Mouse (Mus musculus): Measurements from ENCODE around the gene Adam11.

The Adam11 gene

DNA sequence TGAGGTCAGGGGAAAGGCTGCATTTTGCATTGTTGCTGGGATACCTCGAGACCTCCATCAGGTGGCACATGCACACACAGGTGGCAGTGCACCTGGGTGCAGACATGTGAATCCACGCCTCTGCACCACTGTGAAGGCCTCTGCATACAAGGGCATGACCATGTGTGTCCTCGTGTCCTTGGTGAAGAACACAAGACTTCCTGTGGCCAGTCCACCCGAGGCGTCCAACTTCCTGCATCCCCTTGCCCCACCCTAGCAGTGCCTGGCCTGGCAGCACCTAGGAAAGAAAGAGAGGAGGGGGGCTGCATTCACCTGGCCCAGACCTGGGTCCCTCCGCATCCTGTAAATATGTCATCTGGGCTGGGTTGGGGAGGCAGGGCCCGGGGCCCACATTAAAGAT, 18.6 kb downstream of the Adam11 start:
- no peak for DNase-seq

DNA sequence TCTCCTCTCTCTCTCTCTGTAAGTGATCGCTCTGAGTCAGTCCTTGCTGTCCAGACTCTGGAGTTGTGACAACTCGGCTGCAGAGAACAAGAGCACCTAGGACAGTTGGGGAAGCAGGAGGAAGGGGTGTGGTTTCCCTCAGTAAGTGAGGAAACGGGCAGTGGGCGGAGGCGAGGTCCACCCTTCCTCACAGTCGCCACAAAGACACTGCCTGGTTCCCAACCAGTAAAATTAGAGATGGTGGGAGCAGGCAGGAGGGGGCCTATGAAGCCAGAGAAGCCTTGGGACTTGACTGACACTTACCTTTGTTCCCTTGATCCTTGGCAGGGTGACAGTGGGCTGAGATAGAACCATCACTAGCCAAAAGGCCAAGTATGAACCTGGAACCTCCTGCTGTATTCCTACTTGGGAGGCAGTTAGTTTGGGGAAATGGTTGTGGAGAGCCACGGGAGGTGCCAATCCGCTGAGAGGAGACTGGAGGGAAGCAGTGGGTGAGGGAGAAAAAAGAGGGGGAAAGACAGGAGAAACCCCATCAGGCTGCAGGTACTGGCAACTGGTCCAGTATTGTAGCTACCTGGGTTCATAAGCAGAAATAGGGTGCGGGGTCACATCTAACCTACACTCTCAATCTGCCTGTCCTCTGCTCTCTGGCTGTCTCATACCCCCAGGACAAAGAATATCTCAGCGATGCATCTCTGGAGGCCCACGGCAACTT, 19.2 kb downstream of the Adam11 start:
- DNase-seq: peak; percentile 73

DNA sequence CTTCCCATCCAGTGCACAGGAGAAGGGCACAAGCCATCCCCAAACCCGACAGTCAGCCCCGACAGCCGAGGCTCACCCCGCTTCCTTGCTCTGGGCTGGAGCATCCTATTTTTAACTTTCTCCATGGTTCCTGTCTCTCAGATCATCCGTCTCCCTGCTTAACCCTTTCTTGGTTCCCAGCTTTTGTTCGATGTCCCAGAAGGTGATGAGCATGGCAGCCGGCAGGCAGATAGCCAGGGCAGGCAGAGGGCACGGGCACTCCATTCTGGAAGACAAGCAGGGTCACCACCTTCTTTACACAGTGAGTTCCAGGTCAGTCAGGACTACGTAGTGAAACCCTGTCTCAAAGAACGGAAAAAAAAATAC, 19.7 kb downstream of the Adam11 start:
- no peak for DNase-seq

DNA sequence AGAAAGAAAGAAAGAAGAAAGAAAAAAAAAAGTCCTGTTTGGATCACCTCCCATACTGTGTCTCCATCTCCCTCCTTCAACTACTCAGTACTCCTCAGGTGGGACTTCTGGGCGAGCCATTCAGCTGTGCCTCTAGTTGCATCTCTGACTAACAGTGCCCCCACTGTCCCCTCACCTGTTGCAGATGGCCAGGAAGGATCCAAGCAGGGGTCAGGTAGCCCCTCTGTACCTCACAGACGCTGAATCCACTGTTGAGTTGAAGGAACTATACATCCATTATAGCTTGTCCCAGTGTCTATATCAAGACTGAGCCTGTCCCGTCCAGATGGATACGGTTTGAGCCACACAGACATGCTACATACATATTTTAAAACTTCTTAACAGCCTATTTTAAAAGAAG, 20.3 kb downstream of the Adam11 start:
- DNase-seq: no peak

DNA sequence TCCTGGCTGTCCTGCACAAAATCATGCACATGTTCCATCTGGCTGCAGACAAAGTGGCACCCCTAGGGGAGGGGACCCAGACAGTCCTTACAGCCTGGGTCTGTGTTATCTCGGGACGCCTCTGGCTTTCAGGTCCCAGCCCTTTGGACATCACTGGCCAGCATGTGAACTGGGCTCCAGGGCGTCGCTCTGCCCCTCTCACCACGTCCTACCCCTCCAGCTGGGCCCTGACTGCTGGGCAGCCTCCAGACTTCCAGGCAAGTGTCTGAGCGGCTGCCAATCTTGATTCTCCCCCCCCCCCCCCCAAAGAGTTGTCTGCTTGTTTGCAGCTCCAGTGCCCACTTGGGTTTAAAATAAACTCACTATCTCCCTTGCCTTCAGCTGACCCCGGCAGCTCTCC, 22.2 kb downstream of the Adam11 start:
- no peak for DNase-seq

DNA sequence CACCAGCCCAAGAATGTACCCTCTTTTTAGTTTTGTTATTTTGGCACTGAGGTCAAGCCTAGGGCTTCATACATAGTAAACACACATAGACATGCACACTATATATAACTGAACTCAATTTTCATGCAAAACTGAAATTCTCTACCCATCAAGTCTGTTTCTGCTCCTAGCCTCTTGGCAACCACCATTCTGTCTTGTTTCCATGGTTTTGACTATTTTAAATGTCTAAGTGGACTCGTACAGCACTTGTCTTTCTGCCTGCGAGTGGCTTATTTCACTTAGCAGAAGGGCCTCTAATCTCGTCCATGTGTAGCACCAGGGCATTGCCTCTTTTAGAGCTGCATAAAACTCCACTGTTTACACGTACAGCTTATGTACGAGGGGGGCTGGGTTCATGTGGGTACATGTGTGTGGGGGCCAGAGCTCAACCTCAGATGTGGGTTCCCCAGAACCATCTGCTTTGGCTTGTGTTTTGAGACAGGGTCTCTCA, 26.5 kb downstream of the Adam11 start:
- no peak for DNase-seq

DNA sequence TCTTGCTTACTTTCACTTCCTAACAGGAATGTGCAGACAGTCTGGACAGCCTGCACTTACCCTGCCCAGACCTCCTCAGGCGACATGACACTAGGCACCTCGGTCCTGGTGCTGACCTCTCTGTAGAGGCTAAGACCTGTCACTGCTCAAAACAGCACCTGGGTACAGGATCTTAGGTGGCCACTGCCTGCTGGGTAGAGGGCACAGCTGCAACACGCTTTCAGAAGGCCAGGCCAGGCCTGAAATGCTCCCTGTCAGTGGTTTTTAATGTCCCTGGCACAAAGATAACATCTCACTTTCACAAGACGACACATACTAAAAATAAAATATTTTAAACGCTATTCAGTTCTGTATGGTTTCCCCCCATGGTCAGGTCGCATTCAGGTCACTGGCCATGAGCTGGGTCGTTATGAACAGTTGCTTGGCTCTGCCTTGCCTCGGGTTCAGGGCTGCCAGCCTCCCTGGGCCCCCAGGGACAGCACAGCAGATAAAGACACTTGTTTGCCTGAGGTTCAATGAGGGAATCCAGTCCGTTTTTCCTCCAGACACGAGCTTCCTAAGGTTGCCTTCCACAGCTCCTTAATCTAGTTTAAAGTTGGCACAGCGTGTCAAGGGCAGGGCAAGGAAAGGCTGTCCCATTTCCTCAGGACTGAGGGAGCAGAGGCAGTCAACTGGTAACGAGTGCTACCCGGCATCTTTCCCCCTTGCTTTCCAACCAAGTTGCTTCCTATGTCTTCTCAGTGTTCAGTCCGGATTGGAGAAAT, 30.6 kb downstream of the Adam11 start:
- no peak for DNase-seq

DNA sequence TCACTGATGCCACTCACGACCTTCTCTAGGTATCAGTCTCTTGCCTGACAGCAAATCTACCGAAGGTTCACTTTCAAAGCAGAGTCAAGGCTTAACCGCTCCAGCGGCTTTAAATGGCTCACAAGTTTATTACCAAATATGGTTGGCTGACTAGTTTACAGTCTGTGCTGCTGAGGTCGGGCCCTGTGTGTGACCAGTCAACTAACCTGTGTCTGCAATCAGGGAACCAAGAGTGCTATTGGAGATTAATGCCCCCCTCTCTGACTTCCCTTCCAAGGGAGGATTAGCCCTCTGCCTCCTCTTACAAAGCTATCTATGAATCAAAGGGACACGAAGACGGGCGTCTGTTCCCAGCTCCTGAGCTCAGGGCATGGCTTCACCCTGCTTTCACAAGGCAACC, 32.9 kb downstream of the Adam11 start:
- no peak for DNase-seq

DNA sequence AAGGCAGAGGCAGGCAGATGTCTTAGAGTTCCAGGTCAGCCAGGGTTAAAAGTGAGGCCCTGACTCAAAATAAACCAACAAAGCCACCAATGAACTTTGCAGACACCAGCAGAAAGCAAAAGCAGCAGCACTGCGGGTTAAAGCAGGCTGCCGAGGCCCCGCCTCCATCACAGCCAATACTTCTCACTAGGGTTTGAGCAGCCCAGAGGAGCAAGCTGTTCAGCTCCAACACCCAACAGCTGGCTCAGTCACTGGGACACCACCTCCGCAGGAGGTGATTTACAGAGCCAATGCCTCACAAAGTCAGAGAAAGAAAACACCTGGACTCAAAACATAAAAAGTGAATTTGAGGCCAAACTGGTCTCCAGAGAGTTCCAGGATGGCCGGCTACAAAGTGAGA, 42.2 kb downstream of the Adam11 start:
- DNase-seq: no peak

DNA sequence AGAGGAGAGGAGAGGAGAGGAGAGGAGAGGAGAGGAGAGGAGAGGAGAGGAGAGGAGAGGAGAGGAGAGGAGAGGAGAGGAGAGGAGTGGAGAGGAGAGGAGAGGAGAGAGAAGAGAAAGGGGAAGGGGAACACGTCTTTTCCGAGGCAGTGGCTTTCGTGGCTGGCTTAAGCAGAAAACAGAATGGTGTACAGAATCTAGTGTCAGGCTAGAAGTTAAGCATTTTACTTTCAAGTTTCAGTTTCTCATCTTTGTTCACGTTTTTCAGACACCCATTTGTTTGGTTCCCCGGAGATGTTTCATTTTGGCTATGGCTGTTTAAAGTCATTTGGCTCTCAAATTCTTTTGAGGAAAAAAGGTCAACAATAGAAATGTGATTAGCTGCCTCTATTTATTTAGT, 47.0 kb downstream of the Adam11 start:
- DNase-seq: no peak

DNA sequence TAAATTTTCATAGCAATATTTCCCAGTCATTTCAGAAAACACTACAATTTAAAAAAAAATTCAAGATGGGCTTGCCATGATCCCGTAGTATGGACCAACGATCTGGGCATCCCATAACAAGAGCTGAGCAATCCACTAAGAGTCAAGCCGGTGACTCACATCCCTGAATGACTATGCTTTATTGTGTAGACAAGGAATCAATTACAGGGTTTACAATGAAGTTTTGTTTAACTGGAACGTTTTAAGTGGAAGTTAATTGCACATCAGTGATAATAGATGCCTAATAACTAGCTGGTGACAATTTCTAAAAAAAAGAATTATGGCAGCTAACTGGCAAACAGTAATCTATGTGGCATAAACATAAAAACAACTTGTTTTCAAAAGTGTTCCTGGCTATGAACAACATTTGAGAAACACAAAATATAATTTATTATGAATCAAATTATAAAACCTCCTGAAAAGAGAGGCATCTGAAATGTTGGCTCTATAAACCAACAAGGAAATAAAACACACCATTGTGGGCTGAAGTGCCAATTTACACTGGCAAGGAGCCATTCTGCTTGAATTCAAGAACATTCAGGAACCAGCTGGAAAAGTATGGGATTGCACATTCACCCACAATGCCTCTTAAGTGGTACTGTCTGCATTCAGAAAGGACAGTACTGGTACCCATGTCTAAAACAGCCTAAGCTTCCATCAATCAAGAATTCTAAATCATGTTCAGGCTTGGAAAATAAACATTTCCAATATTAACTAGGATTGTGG, 49.7 kb downstream of the Adam11 start:
- DNase-seq: no peak

DNA sequence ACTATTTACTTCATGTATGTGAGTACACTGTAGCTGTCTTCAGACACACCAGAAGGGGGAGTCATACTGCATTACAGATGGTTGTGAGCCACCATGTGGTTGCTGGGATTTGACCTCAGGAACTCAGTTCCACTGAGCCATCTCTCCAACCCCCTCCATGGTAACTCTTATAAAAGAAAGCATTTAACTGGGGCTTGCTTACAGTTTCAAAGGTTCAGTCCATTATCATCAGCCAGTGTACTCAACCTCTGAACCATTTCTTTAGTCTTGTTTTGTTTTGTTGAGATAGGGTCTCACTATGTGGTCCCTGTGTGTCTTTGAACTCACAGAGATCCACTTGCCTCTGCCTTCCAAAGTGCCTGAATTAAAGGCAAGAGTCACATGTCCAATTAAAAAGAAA, 53.6 kb downstream of the Adam11 start:
- DNase-seq: no peak

DNA sequence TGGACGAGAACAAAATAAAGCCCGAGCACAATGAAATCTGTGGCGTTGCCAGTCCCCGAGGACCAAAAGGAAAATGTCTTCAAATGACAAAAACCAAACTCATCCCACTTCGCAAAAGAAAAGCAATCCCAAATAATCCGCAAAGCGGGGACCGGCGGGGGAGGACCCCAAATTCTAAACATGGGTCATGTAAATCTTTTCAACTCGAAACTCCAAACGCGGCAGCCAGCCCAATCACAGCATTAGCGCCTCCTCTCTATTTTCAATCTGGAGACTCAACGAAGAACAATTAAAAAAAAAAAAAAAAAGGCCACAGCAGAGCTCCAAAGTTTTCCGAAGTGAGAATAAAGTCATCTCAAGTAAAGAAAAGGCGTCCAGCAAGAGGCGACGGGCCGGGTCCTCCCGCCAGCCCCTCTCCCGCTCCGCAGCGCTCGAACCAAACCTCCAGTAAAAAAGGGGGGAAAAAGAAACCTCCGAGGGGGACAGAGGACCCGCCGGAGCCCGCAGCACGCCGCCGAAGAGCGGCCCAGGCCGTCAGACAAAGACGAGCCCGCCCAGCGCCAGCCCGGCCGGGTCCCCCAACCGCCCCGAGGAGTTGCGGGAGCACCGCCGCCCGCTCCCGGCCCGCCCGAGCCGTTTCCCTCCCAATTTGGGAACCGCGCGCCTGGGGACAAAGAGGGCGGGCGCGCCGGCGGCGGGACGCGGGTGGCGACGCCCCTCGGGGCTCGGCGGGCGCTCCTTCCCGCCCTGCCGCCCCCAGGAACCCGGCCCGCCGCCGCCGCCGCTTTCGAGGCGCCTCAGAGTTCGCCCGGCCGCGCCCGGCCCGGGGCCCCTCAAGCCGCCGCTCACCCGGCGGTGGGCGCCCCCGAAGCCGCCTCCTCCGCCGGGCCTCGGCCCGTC, 57.1 kb downstream of the Adam11 start:
- DNase-seq: peak; percentile 44

DNA sequence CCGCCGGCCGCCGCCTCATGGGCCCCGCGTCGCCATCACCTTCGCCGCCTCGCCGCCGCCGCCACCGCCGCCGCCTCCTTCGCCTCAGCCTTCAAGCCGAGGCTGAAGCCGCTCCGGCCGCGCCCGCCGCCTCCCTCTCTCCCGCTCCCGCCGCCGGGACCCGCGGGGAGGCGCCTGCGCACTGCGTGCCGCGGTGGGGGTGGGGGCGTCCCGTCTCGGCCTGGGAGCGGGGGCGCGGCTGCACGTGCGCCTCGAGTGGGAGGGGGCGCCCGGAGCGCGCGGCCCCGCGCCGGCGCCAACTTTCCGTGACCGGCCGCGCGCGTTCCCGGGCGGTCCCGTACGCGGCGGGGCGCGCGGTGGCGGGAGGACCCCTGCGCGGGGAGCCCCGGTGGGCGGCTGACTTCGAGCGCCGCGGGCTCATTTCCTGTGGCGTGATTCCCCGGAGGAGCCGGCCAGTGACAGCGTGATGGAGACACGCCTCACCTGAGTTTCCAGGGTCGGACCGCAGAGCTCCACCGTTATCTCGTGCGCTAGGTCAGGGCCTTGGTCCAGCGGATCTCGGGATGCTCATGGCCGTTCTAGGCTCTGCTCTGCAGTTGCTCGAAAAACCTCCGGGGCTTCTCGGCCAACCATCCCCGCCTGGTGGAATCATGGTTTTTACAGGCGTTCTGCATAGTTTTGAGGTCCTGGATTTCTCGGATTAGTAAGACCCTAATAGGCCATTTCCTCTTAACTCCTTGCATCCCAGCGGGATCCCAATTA, 58.0 kb downstream of the Adam11 start, which contains the start of gene Gjc1:
Gene Gjc1 (minus strand): TSS at position 680 of the 762 bp plus-strand sequence.
- DNase-seq: peak; percentile 79

DNA sequence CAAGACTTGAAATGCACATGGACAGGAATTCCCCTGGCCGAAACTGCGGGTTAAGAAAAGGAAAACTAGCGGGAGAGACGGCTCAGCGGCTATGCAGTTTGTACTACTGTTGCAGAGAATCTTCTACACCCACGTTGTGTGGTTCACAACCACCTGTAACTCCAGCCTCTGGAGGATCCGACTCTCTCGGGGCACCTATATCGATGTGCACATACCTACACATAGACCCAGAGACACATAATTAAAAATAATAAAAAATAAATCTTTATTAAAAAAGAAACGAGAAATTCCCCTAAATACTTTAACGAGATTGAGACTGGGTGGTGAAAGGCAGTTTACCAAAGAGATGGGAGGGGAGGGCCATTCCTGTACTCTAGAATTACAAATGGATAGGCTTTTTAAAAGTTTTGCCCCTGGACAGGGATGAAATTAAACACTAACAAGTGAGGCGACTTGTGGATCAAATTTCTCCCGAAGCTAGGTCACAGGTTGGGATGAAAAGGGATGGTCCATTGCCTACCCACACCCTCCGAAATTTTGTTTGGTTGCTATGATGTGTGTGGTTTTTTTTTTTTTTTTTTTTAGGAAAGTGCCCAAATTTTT, 58.6 kb downstream of the Adam11 start:
- DNase-seq: no peak

DNA sequence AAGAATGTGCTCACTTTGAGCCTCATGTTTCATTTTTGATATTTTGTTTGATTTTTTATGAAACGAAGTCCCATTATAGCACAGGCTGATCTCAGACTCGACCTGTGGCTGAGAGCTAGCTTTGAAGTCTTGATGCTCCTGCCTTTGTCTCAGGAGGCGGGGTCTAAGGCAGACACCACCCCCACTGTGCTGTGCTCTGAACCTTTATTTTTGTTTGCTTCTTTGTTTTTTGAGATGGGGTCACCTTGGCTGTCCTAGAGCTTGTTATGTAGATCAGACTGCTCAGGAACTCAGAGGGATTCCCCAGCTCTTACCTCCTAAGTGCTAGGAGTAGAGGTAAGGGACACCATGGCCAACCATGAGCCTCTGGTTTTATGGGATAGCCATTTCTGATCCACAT, 59.2 kb downstream of the Adam11 start:
- no peak for DNase-seq

DNA sequence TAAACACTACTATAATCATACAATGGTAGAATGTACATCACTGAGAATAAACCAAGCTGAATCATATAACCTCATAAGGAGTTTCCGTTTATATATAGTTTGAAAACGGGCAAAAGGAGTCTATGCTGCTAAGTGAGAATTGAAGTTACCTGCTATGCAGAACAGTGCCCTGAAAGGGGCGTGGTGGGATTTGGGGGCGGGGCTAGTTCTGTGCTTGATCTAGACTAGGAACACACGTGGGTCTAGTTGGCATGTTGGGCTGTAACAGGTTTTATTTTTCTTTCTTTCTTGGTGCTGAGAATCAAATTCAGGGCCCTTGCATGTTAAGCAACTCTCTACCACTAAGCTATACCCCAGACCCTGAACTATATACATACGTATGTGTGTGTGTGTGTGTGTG, 60.0 kb downstream of the Adam11 start:
- DNase-seq: no peak

DNA sequence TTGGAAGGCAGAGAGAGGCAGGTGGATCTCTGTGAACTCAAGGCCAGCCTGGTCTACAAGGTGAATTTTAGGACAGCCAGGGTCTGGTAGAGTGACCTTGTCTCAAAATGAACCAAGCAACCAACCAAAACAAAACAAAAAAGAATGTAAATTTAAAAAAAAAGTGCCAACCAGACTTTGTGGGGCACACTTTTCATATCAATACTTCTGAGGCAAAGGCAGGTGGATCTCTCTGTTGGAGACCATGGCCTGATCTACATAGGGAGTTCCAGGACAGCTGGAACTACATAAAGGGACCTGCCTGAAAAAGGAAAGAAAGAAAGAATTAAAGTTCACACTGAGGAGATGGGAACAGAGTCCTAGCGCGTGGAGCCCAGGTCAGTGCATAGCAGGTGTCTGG, 65.2 kb downstream of the Adam11 start:
- DNase-seq: no peak

DNA sequence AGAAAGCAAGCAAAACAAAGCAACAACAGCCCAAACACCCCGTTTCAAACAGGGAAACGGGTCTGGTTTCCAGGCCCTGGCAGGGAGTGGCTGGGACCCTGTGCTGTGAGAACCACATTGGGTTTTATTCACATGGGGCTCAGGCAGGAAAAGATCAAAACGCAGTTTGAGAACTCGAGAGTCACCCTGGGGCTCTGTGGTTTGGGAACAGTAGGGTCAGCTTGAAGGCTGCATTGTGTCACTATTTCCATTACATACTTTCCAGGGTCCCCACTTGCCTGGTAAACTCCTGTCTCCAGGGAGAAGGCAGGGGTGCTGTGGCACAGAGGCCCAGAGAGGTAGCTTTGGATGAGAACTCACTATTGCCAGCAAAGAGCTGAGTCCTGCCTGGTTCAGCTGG, 65.9 kb downstream of the Adam11 start:
- DNase-seq: no peak

Data from kidney, postnatal 14 days (tissue).